Mouse (Mus musculus) midbrain, embryonic 10.5 days (tissue): ENCODE data around the gene Psmd12. TPM values are rescaled to one million over a fixed set of nuclear protein-coding genes. Genes with fewer than 3 reads are reported as not detected.
A peak's percentile ranks its signal among the peaks of the same experiment; 100 is the strongest.

ENCODE experiments used
- DNase-seq: peaks from one replicate; pipeline ENCODE4 v3.0.0-alpha.2; 2017; ENCODE audit warnings: low spot score
- H3K27ac ChIP-seq: fragments of 300-500 bp; sonication (generic); replicated peaks from 2 replicates; pipeline ENCODE4 v1.5.1; 2016; ENCODE audit warnings: mild to moderate bottlenecking
- H3K27me3 ChIP-seq: fragments of 300-500 bp; sonication (generic); 2 replicates; pipeline ENCODE4 v1.6.1; 2016; ENCODE audit warnings: low read depth, mild to moderate bottlenecking; ENCODE audit not compliant: poor library complexity, severe bottlenecking
- H3K36me3 ChIP-seq: fragments of 300-500 bp; sonication (generic); 2 replicates; pipeline ENCODE4 v1.6.1; 2016; ENCODE audit warnings: mild to moderate bottlenecking, moderate library complexity
- H3K4me1 ChIP-seq: fragments of 300-500 bp; sonication (generic); 2 replicates; pipeline ENCODE4 v1.6.1; 2016
- H3K4me3 ChIP-seq: fragments of 300-500 bp; sonication (generic); 2 replicates; pipeline ENCODE4 v1.5.1; 2016; ENCODE audit warnings: mild to moderate bottlenecking, moderate library complexity
- H3K9me3 ChIP-seq: fragments of 300-500 bp; sonication (generic); replicated peaks from 2 replicates; pipeline ENCODE4 v1.6.1; 2016; ENCODE audit warnings: mild to moderate bottlenecking
- WGBS: fragments of 180-500 bp; shearing (Covaris S2); methylation state at CpG from one replicate; pipeline ENCODE4 v1.1.7; 2016; 5-methylcytosine and 5-hydroxymethylcytosine counted together
- polyA plus RNA-seq: library from polyadenylated mRNA; unstranded; fragments of >200 nt; fragmentation: Nextera tagmentation; extraction: Ambion mirVana; gene quantifications from 2 replicates; pipeline ENCODE4 v1.2.1, GENCODE M21; 2016

Psmd12 gene
- polyA plus RNA-seq = 221 and 237 TPM in 2 replicates

GRCm38 (mm10) chr11:107479053-107479861, at the start of gene Psmd12:
Gene Psmd12 (plus strand): TSS chr11:107479484.
- H3K27ac ChIP-seq = peak within 1 kb of the TSS; percentile 91
- peaks cover 3% of the 10 kb centered on the region; the same call in 1 of the 2 replicates for H3K36me3 ChIP-seq
- H3K9me3 ChIP-seq = no peaks in the 10 kb centered on the region
- no peaks in the 10 kb centered on the region for H3K27me3 ChIP-seq
- H3K4me1 ChIP-seq = peaks cover 18% of the 10 kb centered on the region
- H3K4me3 ChIP-seq = peak within 1 kb of the TSS; percentile 72
- under 1% methylated on average over 51 of the region's 51 CpGs for WGBS
- peak; percentile 97 for DNase-seq

- H3K9me3 ChIP-seq = 0 out of 2 replicates have a peak, but pooled peaks cover 4% of the 10 kb centered on the region
- H3K27ac ChIP-seq = peak overlapping the region; percentile 18; the same call in 1 of the 2 replicates
- H3K27me3 ChIP-seq = no peaks in the 10 kb centered on the region
- peaks cover 13% of the 10 kb centered on the region for H3K4me1 ChIP-seq
- H3K36me3 ChIP-seq = 0 out of 2 replicates have a peak, but pooled peaks cover 4% of the 10 kb centered on the region
- H3K4me3 ChIP-seq = no peak overlapping the region
- 89% methylated on average over 7 of the region's 7 CpGs for WGBS
- no peak for DNase-seq
These were observed 47.9 kb upstream of the Psmd12 start for GRCm38 (mm10) chr11:107431197-107431965.

- Histone ChIP-seq H3K4me1 (peaks cover 13% of the 10 kb centered on the region), H3K27me3 (no peaks in the 10 kb centered on the region), H3K27ac (no peak overlapping the region), H3K4me3 (no peak overlapping the region), H3K9me3 (peaks cover 9% of the 10 kb centered on the region; the same call in 1 of the 2 replicates), H3K36me3 (0 out of 2 replicates have a peak, but pooled peaks cover 4% of the 10 kb centered on the region)
- no peak for DNase-seq
- WGBS = 92% methylated on average over 6 of the region's 6 CpGs
These were observed 43.4 kb upstream of the Psmd12 start for GRCm38 (mm10) chr11:107435776-107436449.

GRCm38 (mm10) chr11:107437723-107438122, 41.6 kb upstream of the Psmd12 start:
- H3K27me3 ChIP-seq = no peaks in the 10 kb centered on the region
- H3K9me3 ChIP-seq = peaks cover 9% of the 10 kb centered on the region; the same call in 1 of the 2 replicates
- no peak overlapping the region for H3K4me3 ChIP-seq
- H3K27ac ChIP-seq = no peak overlapping the region
- WGBS = 87% methylated on average over 4 of the region's 4 CpGs
- no peak for DNase-seq
- 0 out of 2 replicates have a peak, but pooled peaks cover 4% of the 10 kb centered on the region for H3K36me3 ChIP-seq
- H3K4me1 ChIP-seq = peaks cover 9% of the 10 kb centered on the region

GRCm38 (mm10) chr11:107438140-107438539, 41.1 kb upstream of the Psmd12 start:
- H3K36me3 ChIP-seq = 0 out of 2 replicates have a peak, but pooled peaks cover 4% of the 10 kb centered on the region
- peaks cover 9% of the 10 kb centered on the region; the same call in 1 of the 2 replicates for H3K9me3 ChIP-seq
- no peaks in the 10 kb centered on the region for H3K27me3 ChIP-seq
- H3K27ac ChIP-seq = no peak overlapping the region
- 86% methylated on average over 3 of the region's 3 CpGs for WGBS
- H3K4me3 ChIP-seq = no peak overlapping the region
- H3K4me1 ChIP-seq = peaks cover 5% of the 10 kb centered on the region
- no peak for DNase-seq

DNA sequence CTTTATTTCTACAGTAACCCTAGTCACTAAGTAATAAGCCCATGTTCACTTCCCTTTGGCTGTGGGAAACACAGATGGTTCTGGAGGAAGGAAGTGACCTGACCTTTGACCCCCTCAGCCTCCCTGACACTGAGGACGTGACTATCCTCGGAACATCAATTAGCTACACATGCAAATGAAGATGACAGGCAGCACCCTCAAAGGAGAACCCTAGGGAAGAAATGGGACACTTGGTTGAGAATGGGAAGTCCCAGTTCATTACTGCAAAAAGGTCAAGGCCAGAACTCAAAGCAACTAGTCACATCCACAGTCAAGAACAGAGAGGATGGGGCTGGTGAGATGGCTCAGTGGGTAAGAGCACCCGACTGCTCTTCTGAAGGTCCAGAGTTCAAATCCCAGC, 38.2 kb upstream of the Psmd12 start:
- Histone ChIP-seq H3K4me1 (no peaks in the 10 kb centered on the region), H3K27me3 (no peaks in the 10 kb centered on the region), H3K27ac (no peak overlapping the region)

GRCm38 (mm10) chr11:107443121-107444095, 35.9 kb upstream of the Psmd12 start:
- H3K27me3 ChIP-seq = no peaks in the 10 kb centered on the region
- no peaks in the 10 kb centered on the region for H3K36me3 ChIP-seq
- DNase-seq = no peak
- H3K27ac ChIP-seq = no peak overlapping the region
- no peak overlapping the region for H3K4me3 ChIP-seq
- WGBS = 83% methylated on average over 12 of the region's 12 CpGs
- H3K9me3 ChIP-seq = peaks cover 1% of the 10 kb centered on the region; the same call in 1 of the 2 replicates
- no peaks in the 10 kb centered on the region for H3K4me1 ChIP-seq

More for the DNA sequence above, 38.2 kb upstream of the Psmd12 start:
- 60% methylated on average over 3 of the region's 3 CpGs for WGBS
- no peaks in the 10 kb centered on the region for H3K36me3 ChIP-seq
- peaks cover 5% of the 10 kb centered on the region; the same call in 1 of the 2 replicates for H3K9me3 ChIP-seq
- no peak overlapping the region for H3K4me3 ChIP-seq
- DNase-seq = no peak

DNA sequence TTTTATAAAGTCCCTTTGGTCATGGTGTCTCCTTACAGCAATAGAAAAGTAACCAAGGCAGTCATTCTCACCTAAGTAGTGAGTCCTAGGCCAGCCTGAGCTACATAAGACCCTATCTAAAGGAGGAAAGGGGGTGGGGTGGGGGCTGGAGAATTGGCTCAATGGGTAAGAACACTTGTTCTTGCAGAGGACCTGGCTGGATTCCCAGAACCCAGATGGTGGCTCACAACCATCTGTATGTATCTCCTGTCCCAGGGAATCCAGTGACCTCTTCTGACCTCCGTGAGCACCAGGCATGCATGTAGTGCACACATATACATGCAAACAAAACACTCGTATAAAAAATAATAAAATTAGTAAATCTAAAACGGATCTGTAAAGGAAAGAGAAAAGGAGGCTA, 33.6 kb upstream of the Psmd12 start:
- no peaks in the 10 kb centered on the region for H3K27me3 ChIP-seq
- H3K27ac ChIP-seq = no peak overlapping the region
- 89% methylated on average over 3 of the region's 3 CpGs for WGBS
- H3K36me3 ChIP-seq = no peaks in the 10 kb centered on the region
- peaks cover 7% of the 10 kb centered on the region for H3K4me1 ChIP-seq
- H3K9me3 ChIP-seq = no peaks in the 10 kb centered on the region
- DNase-seq = no peak
- H3K4me3 ChIP-seq = no peak overlapping the region

- peaks cover 7% of the 10 kb centered on the region for H3K4me1 ChIP-seq
- H3K27me3 ChIP-seq = no peaks in the 10 kb centered on the region
- DNase-seq = no peak
- peaks cover 6% of the 10 kb centered on the region for H3K36me3 ChIP-seq
- H3K4me3 ChIP-seq = no peak overlapping the region
- WGBS = 89% methylated on average over 6 of the region's 6 CpGs
- H3K9me3 ChIP-seq = no peaks in the 10 kb centered on the region
- no peak overlapping the region; the same call in 1 of the 2 replicates for H3K27ac ChIP-seq
These were observed 32.6 kb upstream of the Psmd12 start for GRCm38 (mm10) chr11:107446650-107447049.

- WGBS = 84% methylated on average over 5 of the region's 5 CpGs
- Histone ChIP-seq H3K27me3 (no peaks in the 10 kb centered on the region), H3K36me3 (peaks cover 10% of the 10 kb centered on the region), H3K4me3 (no peak overlapping the region), H3K9me3 (no peaks in the 10 kb centered on the region), H3K27ac (no peak overlapping the region), H3K4me1 (peaks cover 7% of the 10 kb centered on the region)
- no peak for DNase-seq
These were observed 31.9 kb upstream of the Psmd12 start for GRCm38 (mm10) chr11:107447349-107447748.

DNA sequence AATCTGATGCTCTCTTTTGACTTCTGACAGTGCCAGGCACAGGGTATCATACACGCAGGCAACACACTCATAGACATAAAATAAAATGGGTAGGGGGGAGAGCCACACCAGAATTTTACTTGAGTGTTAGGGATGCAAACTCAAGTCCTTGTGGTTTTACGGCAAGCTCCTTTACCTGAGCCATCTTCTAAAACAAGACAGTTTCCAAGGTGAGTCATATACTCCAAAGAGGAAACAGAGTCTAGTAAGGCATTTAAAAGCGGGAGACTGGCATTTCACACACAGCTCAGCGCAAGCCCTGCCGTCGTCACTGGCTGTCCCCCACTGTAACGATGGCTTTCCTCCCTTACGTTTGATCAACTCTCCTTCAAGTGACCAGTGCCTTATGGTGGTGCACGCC, 31.4 kb upstream of the Psmd12 start:
- H3K27ac ChIP-seq = no peak overlapping the region
- 92% methylated on average over 9 of the region's 9 CpGs for WGBS
- DNase-seq = no peak
- H3K36me3 ChIP-seq = peaks cover 14% of the 10 kb centered on the region
- no peak overlapping the region for H3K4me3 ChIP-seq
- H3K27me3 ChIP-seq = no peaks in the 10 kb centered on the region
- H3K9me3 ChIP-seq = no peaks in the 10 kb centered on the region
- peaks cover 7% of the 10 kb centered on the region for H3K4me1 ChIP-seq
